Mouse (Mus musculus) neutrophil, adult 59 days (primary cell): ENCODE measurements around the gene Gpr160. TPM values are rescaled to one million over a fixed set of nuclear protein-coding genes. Genes with fewer than 3 reads are reported as not detected.

Experiments
- total RNA-seq, 2 experiments: library from RNA; stranded (reverse); gene quantifications; 1 replicate in 1 of 2; 2 replicates in 1 of 2; pipeline ENCODE4 v1.2.4; 2023

Gene Gpr160
- 10 to 100 TPM; 24.7 to 32.0 TPM for total RNA-seq

GRCm38 (mm10) chr3:30855604-30856458 is at the start of gene Gpr160:
Gene Gpr160, plus strand, starts transcription at chr3:30855950.

Other genes with a start within 250 kb of the Gpr160 start
- gene Lrriq4, start 211.4 kb upstream of the Gpr160 start, total RNA-seq = not detected
- gene Lrrc34, start 208.1 kb upstream of the Gpr160 start, total RNA-seq = not detected
- gene Lrrc31, start 156.1 kb upstream of the Gpr160 start, total RNA-seq = not detected
- gene Samd7, start 109.7 kb upstream of the Gpr160 start, total RNA-seq = not detected
- gene Sec62, start 63.1 kb upstream of the Gpr160 start, total RNA-seq = 10 to 100 TPM; 45.0 to 45.5 TPM
- gene Phc3, start 113.5 kb downstream of the Gpr160 start, total RNA-seq = 10 to 100 TPM; 31.1 to 33.6 TPM
- gene Prkci, start 139.8 kb downstream of the Gpr160 start, total RNA-seq = 10 to 100 TPM; 13.4 to 20.0 TPM
- 10 to 100 TPM; 47.1 to 62.9 TPM for gene Skil, start 239.1 kb downstream of the Gpr160 start, total RNA-seq